Mouse (Mus musculus) right cerebral cortex, postnatal 25 days (tissue): ENCODE data around the gene Col7a1.

Experiments used
- DNase-seq: peaks from one replicate; pipeline ENCODE4 v3.0.0; 2022

The Col7a1 gene

GRCm38 (mm10) chr9:108987704-108988350 lies 34.4 kb downstream of the Col7a1 start:
- DNase-seq: no peak

GRCm38 (mm10) chr9:108989802-108990461 lies 36.5 kb downstream of the Col7a1 start:
- DNase-seq: no peak

GRCm38 (mm10) chr9:108990462-108990820 lies 37.1 kb downstream of the Col7a1 start:
- DNase-seq: no peak

DNA sequence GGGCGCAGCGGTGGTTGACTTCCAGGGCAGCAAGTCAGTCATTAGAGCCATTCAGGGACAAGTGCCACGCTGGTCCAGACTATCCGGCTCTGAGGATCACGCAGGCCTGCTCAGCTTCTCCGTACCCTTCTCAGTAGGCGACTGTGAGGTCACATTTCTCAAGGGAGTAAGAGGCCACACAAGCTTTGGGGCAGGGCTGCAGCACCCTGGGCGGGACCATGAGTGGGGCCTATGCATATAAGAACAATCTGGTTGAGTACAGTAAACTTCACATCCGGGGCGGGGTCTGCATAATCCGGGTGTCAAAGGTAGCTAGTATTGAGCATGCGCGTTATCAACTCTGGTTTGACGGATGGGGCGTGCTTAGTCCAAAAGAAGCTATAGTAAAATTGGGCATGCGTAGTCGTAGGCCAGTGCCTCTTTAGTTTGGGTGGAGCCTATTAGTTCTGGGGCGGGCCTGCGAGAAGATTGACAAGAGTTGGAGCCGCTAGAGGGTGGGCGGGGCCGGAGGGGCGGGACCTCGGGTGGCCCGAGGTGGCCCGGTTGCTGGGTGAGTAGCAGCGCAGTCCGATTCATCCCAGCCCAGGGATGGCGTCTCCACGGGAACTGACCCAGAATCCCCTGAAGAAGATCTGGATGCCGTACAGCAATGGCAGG lies 38.2 kb downstream of the Col7a1 start, which contains the start of gene Pfkfb4:
TSS of gene Pfkfb4 (plus strand) at position 351 of the 657 bp plus-strand sequence.
- DNase-seq: peak; percentile 86

GRCm38 (mm10) chr9:108992085-108992469 lies 38.7 kb downstream of the Col7a1 start:
- no peak for DNase-seq

- no peak for DNase-seq
Observed at GRCm38 (mm10) chr9:108992620-108993361, 39.4 kb downstream of the Col7a1 start.

GRCm38 (mm10) chr9:108996411-108996810 lies 43.0 kb downstream of the Col7a1 start:
- no peak for DNase-seq

- no peak for DNase-seq
Observed at GRCm38 (mm10) chr9:108998287-108999166, 45.1 kb downstream of the Col7a1 start.

DNA sequence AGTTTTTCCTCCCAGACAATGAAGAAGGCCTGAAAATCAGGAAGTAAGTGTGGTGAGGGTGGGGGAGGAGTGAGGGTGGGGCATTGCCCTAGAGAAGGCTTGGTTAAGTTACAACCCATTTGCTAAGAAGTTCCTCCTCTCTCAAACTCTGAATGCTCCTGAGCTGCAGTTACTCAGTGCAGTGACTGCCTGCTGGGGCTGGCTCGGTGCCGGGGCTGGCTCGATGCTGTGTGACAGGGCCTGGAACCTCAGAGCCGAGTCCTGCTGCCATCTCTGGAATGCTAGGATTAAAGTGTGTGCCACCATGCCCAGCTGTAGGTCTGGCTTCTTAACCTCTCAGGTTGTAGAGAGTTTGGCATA lies 45.8 kb downstream of the Col7a1 start:
- no peak for DNase-seq

DNA sequence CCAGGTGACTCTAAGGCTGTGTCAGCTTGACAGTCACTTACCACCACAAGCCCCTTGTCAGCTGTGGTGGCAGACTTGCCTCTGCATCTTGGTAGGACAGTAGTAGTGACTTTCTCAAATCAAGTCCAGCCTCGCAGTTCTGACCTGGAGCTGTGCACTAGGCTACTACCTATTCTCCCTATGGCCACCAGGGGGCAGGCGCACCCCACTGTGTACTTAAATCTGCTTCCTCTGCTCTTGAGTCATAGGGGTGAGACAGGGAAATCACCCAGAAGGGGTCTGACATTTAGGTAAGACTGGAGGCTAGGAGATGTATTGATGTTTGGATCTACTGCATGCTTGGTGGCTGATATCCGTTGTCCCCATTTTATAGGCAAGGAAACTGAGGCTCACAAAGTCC lies 47.3 kb downstream of the Col7a1 start:
- DNase-seq: no peak

DNA sequence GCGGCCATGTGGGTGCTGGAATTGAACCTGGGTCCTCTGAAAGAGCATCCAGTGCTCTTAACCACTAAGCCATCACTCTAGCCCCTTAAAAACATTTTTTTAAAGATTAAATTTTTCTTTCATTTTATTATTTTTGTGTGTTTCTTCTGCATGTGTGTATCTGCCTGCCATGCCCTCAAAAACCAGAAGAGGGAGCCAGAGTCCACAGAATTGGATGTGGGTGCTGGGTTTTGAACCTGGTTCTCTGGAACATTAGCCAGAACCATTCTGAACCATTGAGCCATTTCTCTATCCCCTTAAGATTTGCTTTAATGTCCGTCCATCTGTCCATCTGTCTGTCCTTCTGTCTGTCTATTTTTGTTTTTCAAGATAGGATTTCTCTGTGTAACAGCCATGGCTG lies 49.8 kb downstream of the Col7a1 start:
- DNase-seq: peak; percentile 32

DNA sequence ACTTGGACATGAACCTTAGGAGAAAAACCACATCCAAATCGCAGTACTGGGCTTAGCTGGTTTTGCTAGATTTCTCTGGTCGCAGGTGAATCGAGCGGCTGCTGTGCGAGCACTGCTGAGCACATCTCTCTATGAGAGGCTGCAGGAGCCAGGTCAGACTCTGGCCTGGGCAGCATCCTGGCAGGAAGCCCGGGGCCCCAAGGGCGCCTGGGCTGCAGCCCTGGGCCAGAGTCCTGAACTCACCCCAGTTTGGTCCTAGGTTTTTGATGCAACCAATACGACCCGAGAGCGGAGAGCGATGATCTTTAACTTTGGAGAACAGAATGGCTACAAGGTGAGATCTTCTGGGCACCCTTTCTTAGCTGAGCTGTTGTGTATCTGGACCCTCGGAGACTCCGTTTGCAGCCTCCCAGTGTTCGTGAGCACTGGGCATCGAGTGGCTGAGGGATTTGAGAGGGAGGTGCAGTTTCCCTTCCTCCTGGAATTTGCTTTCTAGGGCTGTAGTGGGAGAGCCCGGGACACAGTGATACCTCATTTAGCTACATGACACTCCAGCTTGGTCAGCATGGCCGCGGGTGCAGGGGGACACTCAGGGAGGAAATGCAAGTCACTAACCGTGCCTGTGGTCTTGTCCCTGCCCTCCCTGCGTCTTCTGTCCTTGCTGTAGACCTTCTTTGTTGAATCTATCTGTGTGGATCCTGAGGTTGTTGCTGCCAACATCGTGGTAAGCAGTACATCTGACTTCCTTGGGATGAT lies 53.8 kb downstream of the Col7a1 start:
- DNase-seq: no peak

DNA sequence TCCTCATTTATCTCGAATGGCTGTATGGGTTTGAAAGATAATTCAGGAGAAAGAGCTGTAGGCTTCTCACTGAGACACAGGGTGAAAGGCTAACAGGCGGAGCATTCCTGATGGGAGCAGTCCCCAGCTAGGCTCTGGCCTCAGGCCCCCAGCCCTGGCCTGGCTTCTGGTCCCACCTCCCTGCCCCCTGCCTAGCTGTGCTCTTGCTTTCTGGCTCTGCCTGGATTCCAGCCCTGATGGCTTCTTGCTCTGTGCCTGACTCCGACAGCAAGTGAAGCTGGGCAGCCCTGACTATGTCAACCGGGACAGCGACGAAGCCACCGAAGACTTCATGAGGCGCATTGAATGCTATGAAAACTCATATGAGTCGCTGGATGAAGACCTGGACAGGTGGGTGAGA lies 54.7 kb downstream of the Col7a1 start:
- no peak for DNase-seq

DNA sequence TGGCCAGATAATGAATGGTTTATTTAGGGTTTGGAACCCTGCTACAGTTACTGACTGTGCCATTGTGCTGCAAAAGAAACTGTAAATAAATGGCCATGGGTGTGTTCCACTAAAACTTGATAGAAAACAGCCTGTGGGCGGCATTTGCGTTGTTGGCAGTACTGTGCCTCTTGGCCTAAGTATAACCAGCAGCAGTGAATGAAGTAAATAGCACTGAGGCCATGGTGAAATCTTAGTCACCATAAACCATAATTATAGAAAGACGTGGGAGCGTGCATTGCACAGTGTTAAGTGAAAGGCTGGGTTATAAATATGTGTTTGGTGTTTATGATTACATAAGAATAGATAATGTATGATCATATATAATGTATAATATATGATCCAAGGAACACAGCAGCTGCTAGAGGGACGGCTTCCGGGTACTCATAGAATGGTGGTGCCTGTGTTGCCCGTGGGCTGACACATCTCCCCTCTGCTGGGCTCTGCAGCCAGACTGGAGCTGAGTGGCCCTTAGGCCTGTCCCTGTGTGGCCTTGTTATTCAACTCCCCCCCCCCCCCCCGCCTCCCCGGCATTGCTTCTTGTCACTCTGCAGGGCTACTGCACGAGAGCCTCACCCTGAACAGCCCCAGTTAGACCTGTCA lies 55.7 kb downstream of the Col7a1 start:
- DNase-seq: peak; percentile 52

DNA sequence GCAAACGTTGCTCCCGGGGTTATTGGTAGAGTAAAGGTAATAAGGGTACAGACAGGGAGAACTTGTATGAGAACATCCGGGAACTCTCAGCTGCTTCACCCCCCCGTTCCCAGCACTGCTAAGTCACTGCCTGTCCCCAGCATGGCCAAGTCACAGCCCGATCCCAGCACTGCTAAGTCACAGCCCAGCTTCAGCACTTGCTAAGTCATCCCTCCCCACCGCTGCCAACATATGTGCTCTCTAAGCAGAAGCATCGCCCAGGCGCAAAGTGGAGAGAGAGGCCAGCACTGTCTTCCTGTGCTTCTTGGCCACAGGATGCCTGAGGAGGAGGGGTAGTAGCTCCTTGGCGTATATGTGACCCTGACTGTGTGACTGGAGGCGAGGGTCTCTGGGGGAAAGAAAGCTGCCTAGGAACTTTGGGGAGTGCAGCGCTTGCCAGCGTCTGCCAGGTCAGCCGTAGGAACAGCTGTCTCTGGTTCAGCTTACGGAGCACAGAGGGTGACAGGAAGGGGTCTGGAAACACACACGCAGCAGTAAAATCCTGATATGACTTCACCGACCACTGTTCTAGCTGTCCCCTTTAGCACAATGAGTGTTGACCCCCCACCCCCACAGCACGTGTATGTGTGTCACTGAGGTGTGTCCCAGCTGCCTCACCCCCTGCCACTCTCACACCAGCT lies 56.4 kb downstream of the Col7a1 start:
- peak; percentile 52 for DNase-seq

DNA sequence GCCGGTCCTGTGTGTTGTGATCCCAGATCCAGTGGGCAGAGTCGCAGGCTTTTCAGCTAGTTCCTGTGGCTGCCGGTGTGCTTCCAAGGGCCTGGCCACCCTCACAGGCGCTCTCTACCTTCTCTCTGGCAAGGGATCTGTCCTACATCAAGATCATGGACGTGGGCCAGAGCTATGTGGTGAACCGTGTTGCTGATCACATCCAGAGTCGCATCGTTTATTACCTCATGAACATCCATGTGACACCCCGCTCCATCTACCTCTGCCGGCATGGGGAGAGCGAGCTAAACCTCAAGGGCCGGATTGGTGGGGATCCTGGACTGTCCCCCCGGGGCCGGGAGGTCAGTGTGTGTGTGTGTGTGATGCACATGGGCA lies 56.9 kb downstream of the Col7a1 start:
- DNase-seq: no peak

DNA sequence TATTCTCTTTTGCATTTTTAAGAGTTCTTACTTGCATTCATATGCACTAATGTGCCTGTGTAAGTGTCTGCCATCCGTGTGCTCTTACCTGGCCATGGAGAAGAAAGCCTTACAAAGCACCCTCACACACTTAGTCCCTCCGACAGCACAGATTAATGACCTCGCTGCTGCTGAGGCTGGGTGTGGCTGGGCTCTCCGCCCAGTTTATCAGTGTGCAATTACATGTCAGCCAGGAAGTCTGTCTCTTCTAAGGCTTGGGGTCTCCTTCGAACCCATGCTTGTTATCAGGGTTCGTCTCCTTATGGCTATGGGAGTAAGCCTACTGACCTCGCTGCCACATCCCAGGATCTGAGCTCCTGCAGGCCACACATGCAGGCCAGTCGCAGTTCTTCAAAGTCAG lies 62.0 kb downstream of the Col7a1 start:
- DNase-seq: no peak

- no peak for DNase-seq
Observed at GRCm38 (mm10) chr9:109016973-109017604, 63.7 kb downstream of the Col7a1 start.

- DNase-seq: no peak
Observed at GRCm38 (mm10) chr9:109021428-109021827, 68.0 kb downstream of the Col7a1 start.
